Mouse (Mus musculus): ENCODE measurements around the gene Gtf3c3.
A peak's percentile ranks its signal among the peaks of the same experiment; 100 is the strongest.

Gene Gtf3c3

GRCm38 (mm10) chr1:54438340-54439079 lies at the start of gene Gtf3c3:
Gene Gtf3c3 (minus strand): TSS chr1:54438971.
- DNase-seq, result peak; percentile 69 to 72

- no peak for DNase-seq
Measured at GRCm38 (mm10) chr1:54484744-54485420, 46.1 kb upstream of the Gtf3c3 start.

- no peak for DNase-seq
Measured at GRCm38 (mm10) chr1:54480491-54480890, 41.7 kb upstream of the Gtf3c3 start.

DNA sequence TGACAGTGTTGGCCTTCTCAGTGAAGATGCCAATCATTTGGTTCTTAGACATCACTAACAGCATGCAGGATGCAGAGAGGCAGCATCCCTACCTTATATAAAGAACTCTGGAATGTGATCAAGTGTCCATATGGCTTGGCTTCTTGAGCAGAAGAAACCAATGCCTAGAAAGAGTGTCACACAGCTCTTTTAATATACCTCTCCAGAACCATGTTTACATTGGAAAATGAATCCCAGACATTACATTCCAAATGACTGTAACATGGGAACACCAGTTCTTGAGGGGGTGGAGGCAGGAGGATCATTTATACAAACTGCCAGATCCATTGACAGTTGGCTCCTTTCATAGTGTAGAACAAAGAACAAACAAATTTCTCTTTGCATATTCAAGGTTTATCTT lies 29.9 kb upstream of the Gtf3c3 start:
- DNase-seq, result no peak

DNA sequence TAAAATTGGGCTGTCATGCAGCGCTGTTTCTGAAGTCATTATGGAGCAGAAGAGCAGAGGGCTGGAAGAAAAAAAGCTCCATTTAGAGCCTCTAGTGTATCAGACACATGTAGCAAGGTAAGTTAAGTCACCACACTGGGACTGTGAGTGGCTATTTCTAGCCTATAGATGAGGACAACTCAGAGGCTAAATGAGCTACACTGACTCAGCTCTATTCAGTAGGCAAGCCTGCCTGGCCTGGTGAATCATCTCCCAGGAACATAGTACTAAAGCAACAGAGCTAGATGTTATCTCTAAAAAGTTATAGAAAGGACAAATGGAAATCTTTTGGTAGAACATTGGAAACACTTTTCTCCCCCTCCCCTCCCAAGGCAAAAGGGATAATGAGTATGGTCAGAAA lies 28.6 kb upstream of the Gtf3c3 start:
- no peak for DNase-seq

DNA sequence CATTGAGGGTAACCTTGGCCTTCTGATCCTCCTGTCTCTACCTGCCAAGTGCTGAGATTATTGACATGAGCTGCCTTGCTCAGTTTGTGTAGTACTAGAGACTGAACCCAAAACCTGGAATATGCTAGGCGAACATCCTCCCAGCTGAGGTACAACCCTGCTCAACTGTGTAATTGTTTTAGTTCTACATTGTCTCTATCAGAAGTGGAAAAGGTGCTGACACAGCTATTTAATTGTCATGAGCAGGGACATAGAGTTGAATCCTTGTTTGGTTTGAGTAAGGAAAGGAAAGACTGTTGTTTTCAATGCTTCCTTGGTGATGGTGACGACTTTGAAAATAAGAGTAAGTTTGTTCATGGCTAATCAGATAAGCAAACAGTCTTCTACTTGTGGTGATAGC lies 13.3 kb upstream of the Gtf3c3 start:
- no peak for DNase-seq

GRCm38 (mm10) chr1:54448833-54449232 lies 10.1 kb upstream of the Gtf3c3 start:
- DNase-seq, result no peak

DNA sequence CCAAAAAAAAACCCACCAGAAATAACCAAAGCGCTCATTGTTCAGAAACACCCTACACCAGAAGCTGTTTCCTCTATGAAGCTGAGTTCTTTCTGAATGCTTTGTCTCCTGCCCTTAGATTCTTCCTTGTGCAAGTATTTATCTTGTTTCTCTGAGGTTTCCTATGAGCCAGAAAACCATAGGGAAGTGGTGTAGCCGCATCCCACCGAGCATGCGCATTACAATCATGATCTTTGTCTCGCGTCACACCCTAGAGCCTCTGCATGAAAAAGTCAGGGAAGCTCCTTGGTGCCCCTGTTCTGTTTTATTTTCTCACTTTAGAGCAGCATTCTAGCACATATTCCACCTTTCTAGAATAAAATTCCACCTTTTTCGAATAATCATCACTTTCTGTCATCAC lies 4.9 kb upstream of the Gtf3c3 start:
- no peak for DNase-seq

- DNase-seq, result no peak
Measured at GRCm38 (mm10) chr1:54439080-54439476, 307 bp upstream of the Gtf3c3 start.

DNA sequence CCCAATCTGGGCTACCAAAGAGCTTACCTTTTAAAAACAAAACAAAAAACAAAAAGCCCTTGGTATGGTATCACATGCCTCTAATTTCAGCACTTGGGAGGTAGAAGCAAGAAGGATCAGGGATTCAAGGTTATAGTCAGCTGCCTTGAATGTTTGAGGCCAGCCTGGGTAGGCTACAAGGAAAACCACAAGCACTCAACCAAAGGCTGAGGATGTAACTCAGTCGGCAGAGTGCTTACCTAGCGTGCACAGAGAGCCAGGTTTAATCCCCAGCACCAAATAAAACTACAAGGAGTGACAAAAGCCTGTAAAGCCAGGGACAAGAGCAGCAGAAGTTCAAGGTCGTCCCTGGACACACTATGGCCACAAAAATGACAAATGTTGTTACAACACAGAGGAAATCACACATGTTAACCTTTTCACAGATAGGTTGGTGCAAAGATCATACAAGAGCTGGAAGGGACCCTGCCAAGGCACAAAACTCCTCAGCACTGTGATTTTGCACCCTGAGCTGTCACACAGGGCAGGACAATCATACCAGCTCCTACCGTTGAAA lies 16.5 kb downstream of the Gtf3c3 start:
- no peak for DNase-seq

DNA sequence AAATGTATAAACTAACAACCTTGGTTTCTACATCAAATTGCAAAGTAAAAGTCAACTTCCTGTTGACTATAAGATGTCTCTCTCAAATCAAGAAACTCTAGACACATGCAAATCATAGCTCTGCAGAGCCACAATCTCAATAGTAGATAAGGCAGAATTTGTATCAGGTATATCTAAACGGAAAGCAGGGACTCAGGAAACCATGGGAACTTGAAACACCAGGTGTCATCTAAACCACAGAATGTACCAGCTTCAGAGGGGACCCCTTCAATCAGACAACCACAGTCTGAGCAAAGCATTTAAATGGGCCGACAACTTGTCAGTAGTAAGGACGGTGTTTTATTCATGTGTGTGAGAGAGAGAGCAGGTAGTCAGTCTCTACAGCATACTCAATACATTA lies 17.1 kb downstream of the Gtf3c3 start:
- DNase-seq, result no peak

DNA sequence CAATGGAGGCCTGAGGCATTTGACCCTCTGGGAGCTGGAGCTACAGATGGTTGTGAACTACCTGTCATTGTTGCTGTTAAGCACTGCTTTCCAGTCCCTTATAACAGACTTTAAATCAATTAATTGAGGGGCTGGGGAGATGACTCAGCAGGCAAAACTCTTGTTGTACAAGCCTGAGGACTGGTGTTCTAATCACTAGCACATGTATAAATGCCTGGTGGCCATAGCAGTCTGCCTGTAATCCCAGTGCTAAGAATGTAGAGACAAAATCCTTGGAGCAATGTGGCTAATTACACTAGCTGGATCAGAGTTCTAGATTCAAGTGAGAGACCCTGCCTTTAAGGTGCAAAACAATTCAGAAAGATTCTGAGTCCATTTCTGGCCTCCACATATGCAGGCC lies 36.0 kb downstream of the Gtf3c3 start:
- no peak for DNase-seq

DNA sequence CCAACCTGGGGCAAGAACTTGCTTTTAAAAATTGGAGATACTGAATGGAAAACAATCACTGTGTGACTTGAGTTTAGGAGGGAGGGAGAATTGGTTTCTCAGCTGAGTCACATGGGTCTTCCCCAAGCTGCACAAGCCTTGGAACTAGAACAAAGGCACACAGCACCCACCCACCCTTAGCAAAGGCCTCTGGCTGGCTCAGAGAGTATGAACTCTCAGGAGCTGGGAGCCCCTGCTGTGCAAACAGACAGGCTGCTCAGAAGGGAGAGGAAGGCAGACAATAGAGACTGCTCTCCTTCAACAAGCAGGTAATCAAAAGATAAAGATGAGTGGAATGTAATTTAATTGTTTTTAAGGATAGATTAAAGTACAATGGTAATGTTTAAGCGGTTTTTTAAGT lies 54.5 kb downstream of the Gtf3c3 start:
- DNase-seq, result no peak

DNA sequence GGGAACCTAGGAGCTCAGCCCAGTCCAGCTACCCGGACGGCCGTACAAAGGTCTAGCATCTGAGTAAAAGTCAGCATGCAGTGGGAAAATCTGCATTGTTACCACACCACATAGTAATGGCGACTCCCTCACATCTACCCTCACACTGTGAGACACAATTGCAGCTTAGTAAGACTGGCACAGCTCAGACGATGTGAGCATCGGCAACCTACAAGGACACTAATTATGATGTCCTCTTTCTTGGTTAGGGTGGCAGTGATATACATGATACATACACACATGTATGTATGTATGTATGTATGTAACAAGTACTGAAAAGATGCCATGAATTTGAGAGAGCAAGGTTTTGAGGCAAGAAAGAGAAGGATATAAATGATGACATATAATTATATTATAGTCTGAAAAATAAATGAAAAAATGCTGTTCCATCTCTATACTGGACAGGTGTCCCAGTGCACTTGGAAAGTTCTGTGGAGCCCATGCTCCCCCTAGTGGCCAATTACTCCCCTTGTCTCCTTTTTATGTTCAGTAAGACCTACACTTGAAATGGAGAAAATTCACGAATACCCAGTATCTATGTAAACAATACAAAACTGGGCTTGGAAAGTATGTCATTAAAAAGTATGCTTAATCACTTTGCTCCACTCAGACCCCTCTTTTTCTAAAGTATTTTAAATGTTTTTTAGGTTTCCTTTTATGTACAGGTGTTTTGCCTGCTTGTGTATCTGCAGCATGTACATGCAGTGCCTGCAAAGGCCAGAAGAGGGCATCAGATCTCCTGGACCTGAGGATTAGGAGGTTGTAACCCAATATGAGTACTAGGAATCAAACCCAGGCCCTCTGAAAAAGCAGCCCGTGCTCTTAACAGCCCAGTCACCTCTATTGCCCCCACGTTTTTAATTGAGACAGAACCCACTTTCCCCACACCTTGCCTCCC lies 57.5 kb downstream of the Gtf3c3 start:
- DNase-seq, result peak; percentile 39 to 63

DNA sequence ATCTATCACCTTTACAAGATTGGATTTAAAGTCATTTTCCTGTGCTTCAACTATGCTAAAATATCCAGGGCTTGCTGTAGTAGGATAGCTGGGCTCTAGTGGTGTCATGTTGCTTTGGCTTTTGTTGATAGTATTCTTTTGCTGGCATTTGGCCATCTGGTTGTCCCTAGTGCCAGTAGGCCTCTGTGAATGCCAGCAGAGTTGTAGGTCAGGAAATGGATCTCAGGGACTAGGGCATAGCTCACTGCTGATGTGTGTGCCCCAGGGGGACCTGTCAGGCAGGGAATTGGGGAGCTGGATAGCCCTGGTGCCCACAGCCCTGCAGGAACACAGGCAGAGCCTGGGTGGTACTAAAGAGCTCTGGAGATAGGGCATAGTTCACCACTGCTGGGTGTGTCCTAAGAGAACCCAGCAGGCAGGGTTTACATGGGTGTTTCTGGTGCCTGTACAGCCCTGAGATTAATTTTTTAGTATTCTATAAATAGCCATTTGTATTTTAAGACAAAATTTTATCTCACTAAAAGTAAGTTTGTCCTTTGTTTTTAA lies 61.2 kb downstream of the Gtf3c3 start:
- DNase-seq, result peak in 1 of 2 experiments; percentile 7

GRCm38 (mm10) chr1:54356566-54356965 lies 82.2 kb downstream of the Gtf3c3 start:
- DNase-seq, result no peak

- no peak for DNase-seq
Measured at GRCm38 (mm10) chr1:54355485-54355884, 83.3 kb downstream of the Gtf3c3 start.

DNA sequence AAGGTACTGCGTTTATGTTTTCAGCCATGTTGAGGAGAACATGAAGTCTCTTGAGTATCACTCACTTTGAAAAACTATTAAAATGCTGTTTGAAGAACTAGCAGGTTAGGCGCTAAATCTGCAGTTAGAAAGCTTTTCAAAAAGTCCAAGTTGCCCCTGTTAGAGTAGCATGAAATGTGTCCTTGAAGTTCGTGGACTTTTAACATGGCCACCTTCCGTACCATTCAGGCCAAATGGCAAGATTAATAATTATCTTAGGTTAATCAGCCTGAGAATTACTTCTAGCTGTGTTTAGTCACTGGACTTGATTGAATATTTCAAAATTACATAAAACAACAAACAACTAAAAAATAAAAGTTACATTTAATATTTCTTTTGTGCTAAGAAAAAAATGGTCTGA lies 84.0 kb downstream of the Gtf3c3 start:
- DNase-seq, result no peak
